Mouse (Mus musculus): ENCODE measurements around the gene Foxred1.

DNA sequence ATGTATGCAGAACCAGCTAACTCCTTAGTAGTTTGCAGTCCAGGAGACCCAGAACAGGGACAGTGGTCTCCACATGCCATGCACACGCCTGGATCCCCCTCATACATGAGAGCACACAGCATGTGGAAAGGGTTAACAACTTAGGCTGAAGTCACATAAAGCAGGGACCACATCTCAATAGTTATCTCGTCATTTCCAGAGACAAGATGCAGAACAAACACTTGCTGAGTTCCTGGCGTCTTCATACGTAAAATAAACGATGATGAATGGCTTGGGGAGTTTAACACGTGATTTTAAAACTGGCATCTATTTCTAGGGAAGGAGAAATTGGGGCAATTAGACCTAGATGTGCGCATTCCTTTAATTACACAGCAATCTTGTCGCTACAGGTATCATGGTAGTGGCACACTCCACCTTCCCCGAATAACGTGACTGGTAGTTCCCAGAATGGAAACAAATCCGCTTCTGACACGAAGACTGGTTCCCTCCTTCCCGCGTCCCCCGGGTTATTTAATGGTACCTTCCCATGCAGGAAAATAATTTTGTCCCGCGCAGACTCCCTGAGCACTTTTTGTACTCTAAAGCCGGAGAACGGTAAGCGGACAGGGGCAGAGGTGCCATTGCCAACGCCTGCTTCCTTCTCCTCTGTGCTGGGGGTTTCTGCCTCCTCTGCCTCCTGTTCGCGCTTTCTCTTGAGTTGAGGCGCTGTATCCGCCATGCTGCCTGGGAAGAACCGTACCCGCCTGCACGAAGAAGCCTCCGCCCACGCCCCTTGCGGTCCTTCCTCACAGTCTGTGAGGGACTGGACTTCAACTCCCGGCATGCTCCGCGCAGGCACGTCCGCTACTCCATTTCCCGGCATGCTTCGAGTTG is 35.4 kb downstream of the Foxred1 start, which contains the start of gene Dcps:
- TF ChIP-seq ELF1 (IDR thresholded peaks at IDR 0.05; ENCODE audit: low read depth, low read length) (peak; percentile 64), MEF2A (IDR thresholded peaks at IDR 0.05; ENCODE audit: extremely low read depth, insufficient replicate concordance, low read depth, low read length, poor library complexity, severe bottlenecking) (no peak), UBTF (IDR thresholded peaks at IDR 0.05; ENCODE audit: borderline replicate concordance, insufficient read depth, low read depth, low read length) (no peak), ETS1 (IDR thresholded peaks at IDR 0.05; ENCODE audit: low read depth, low read length) (peak; percentile 56; the same call in 1 of the 2 replicates), MAX (IDR thresholded peaks at IDR 0.05; ENCODE audit: low read length) (peak; percentile 75), EP300 (IDR thresholded peaks at IDR 0.05; ENCODE audit: low read depth in 1 of 2, low read length in 2 of 2) (peak; percentile 32 to 35; a peak in 2 of 4 replicates), RAD21 (IDR thresholded peaks at IDR 0.05; ENCODE audit: low read depth, low read length) (no peak), POLR2A (IDR thresholded peaks at IDR 0.05; ENCODE audit: control insufficient read depth in 1 of 2, insufficient read depth in 1 of 2, low read depth in 1 of 2, low read length in 2 of 2, poor library complexity in 1 of 2) (peak; percentile 58 to 87; a peak in 3 of 4 replicates)
